Mouse (Mus musculus): ENCODE measurements around the gene Opcml.

GRCm38 (mm10) chr9:27937660-27938059 lies 147.1 kb downstream of the Opcml start:
- TF ChIP-seq CTCF (IDR thresholded peaks at IDR 0.05): no peak
- TF ChIP-seq EP300 (IDR thresholded peaks at IDR 0.05; ENCODE audit: insufficient read depth, low read depth, low read length): no peak
